Mouse (Mus musculus) G1E (cell line): ENCODE measurements around the gene Mad1l1. TPM values are rescaled to one million over a fixed set of nuclear protein-coding genes. Genes with fewer than 3 reads are reported as not detected.

Experiments
- ATAC-seq: 2 replicates; pipeline ENCODE4 v1.8.0; 2016; ENCODE audit warnings: mild to moderate bottlenecking; ENCODE audit not compliant: insufficient number of reproducible peaks, poor library complexity, low FRiP score, severe bottlenecking; ENCODE audit errors: extremely low read depth
- DNase-seq: peaks from one replicate; pipeline ENCODE4 v3.0.0; 2012; ENCODE audit warnings: low spot score
- H3K27me3 ChIP-seq: 2 replicates; pipeline ENCODE4 v1.6.1; 2012; ENCODE audit warnings: mild to moderate bottlenecking, low read length, inconsistent platforms; ENCODE audit not compliant: insufficient read depth
- H3K36me3 ChIP-seq: replicated peaks from 2 replicates; pipeline ENCODE3; 2012; ENCODE audit warnings: mild to moderate bottlenecking, inconsistent platforms
- H3K4me1 ChIP-seq: 2 replicates; pipeline ENCODE4 v1.6.1; 2012; ENCODE audit warnings: low read depth, low read length, inconsistent platforms, mixed read lengths; ENCODE audit not compliant: insufficient read depth
- H3K4me3 ChIP-seq: 2 replicates; pipeline ENCODE4 v1.5.1; 2012; ENCODE audit warnings: low read depth, mild to moderate bottlenecking, inconsistent platforms, low read length, moderate library complexity, mixed read lengths
- H3K9me3 ChIP-seq: replicated peaks from 2 replicates; pipeline ENCODE4 v1.6.1; 2012; ENCODE audit warnings: inconsistent platforms
- CTCF ChIP-seq: IDR thresholded peaks from 2 replicates; pipeline ENCODE4 v1.5.1; 2012; ENCODE audit warnings: low read depth, low read length, inconsistent platforms, mixed read lengths
- GATA1 ChIP-seq: IDR thresholded peaks from 2 replicates; pipeline ENCODE4 v1.6.1; 2012; ENCODE audit warnings: borderline replicate concordance, low read length, inconsistent platforms, mixed read lengths
- GATA2 ChIP-seq: IDR thresholded peaks from 2 replicates; pipeline ENCODE4 v1.6.1; 2012; ENCODE audit warnings: low read depth, low read length, inconsistent platforms, borderline replicate concordance
- POLR2AphosphoS5 ChIP-seq: IDR thresholded peaks from 2 replicates; pipeline ENCODE4 v1.6.1; 2012; ENCODE audit warnings: low read depth, low read length, inconsistent platforms; ENCODE audit not compliant: insufficient replicate concordance
- TAL1 ChIP-seq: conservative IDR thresholded peaks from 2 replicates; pipeline ENCODE4 v1.6.1; 2012; ENCODE audit warnings: low read depth, low read length, inconsistent platforms, mixed read lengths
- polyA plus RNA-seq: library from polyadenylated mRNA; stranded (reverse); fragments of >175 nt; gene quantifications from 2 replicates; pipeline ENCODE4 v1.2.3, GENCODE M21; 2012
- total RNA-seq, 2 experiments: library from RNA; stranded (forward) in 1 of 2; stranded (reverse) in 1 of 2; fragments of 200-1000 nt in 1 of 2; fragments of >200 nt in 1 of 2; fragmentation: Nextera tagmentation in 1 of 2; gene quantifications; 2 replicates each; pipeline ENCODE4 v1.2.3; 2014 to 2017

Mad1l1 gene
- total and polyA plus RNA-seq, 3 experiments: 28.0 to 45.9 (median 28.9) TPM

GRCm38 (mm10) chr5:140201109-140201508 is 120.2 kb downstream of the Mad1l1 start:
- H3K27me3 ChIP-seq: no peaks in the 10 kb centered on the region
- TF ChIP-seq POLR2AphosphoS5 (no peak), GATA1 (no peak), CTCF (no peak), TAL1 (no peak), GATA2 (no peak)
- H3K4me1 ChIP-seq: no peaks in the 10 kb centered on the region
- H3K36me3 ChIP-seq: peaks cover 85% of the 10 kb centered on the region
- no peaks in the 10 kb centered on the region for H3K9me3 ChIP-seq
- no peak overlapping the region for H3K4me3 ChIP-seq
- ATAC-seq (no peak), DNase-seq (no peak)

GRCm38 (mm10) chr5:140197705-140198104 is 123.6 kb downstream of the Mad1l1 start:
- no peak for DNase-seq
- Histone ChIP-seq H3K9me3 (no peaks in the 10 kb centered on the region), H3K36me3 (peaks cover 89% of the 10 kb centered on the region), H3K27me3 (no peaks in the 10 kb centered on the region), H3K4me1 (no peaks in the 10 kb centered on the region), H3K4me3 (no peak overlapping the region)
- no peak for ATAC-seq
- TF ChIP-seq TAL1 (no peak), CTCF (peak; percentile 57; the same call in 1 of the 2 replicates)

GRCm38 (mm10) chr5:140196446-140196845 is 124.9 kb downstream of the Mad1l1 start:
- DNase-seq (no peak), ATAC-seq (no peak)
- Histone ChIP-seq H3K4me1 (no peaks in the 10 kb centered on the region), H3K27me3 (no peaks in the 10 kb centered on the region), H3K9me3 (no peaks in the 10 kb centered on the region), H3K4me3 (no peak overlapping the region), H3K36me3 (peaks cover 89% of the 10 kb centered on the region)
- no peak for TF ChIP-seq CTCF
- no peak for TF ChIP-seq TAL1
- TF ChIP-seq POLR2AphosphoS5: no peak
- no peak for TF ChIP-seq GATA1
- no peak for TF ChIP-seq GATA2

GRCm38 (mm10) chr5:140194173-140194572 is 127.2 kb downstream of the Mad1l1 start:
- TF ChIP-seq GATA1: no peak
- TF ChIP-seq TAL1: no peak
- no peak for TF ChIP-seq CTCF
- TF ChIP-seq POLR2AphosphoS5: no peak
- TF ChIP-seq GATA2: no peak
- DNase-seq (no peak), ATAC-seq (no peak)
- Histone ChIP-seq H3K27me3 (no peaks in the 10 kb centered on the region), H3K4me3 (no peak overlapping the region), H3K9me3 (no peaks in the 10 kb centered on the region), H3K36me3 (peaks cover 89% of the 10 kb centered on the region), H3K4me1 (no peaks in the 10 kb centered on the region)

GRCm38 (mm10) chr5:140191539-140191938 is 129.8 kb downstream of the Mad1l1 start:
- TF ChIP-seq GATA1 (no peak), GATA2 (no peak)
- no peaks in the 10 kb centered on the region for H3K9me3 ChIP-seq
- no peaks in the 10 kb centered on the region for H3K4me1 ChIP-seq
- DNase-seq (no peak), ATAC-seq (no peak)
- H3K27me3 ChIP-seq: no peaks in the 10 kb centered on the region
- H3K36me3 ChIP-seq: peaks cover 87% of the 10 kb centered on the region
- H3K4me3 ChIP-seq: no peak overlapping the region

- peaks cover 86% of the 10 kb centered on the region for H3K36me3 ChIP-seq
- no peaks in the 10 kb centered on the region for H3K27me3 ChIP-seq
Observed at GRCm38 (mm10) chr5:140186351-140186750, 135.0 kb downstream of the Mad1l1 start.

GRCm38 (mm10) chr5:140185757-140186156 is 135.6 kb downstream of the Mad1l1 start:
- Histone ChIP-seq H3K27me3 (no peaks in the 10 kb centered on the region), H3K4me3 (no peak overlapping the region), H3K9me3 (no peaks in the 10 kb centered on the region), H3K4me1 (peaks cover 4% of the 10 kb centered on the region), H3K36me3 (peaks cover 86% of the 10 kb centered on the region)
- ATAC-seq (no peak), DNase-seq (no peak)
- no peak for TF ChIP-seq GATA2
- TF ChIP-seq CTCF: no peak
- no peak for TF ChIP-seq TAL1
- no peak for TF ChIP-seq POLR2AphosphoS5
- TF ChIP-seq GATA1: no peak

More at GRCm38 (mm10) chr5:140186351-140186750, 135.0 kb downstream of the Mad1l1 start:
- DNase-seq (no peak), ATAC-seq (no peak)
- Histone ChIP-seq H3K4me3 (no peak overlapping the region), H3K4me1 (peaks cover 4% of the 10 kb centered on the region), H3K9me3 (no peaks in the 10 kb centered on the region)
- TF ChIP-seq POLR2AphosphoS5 (no peak), GATA2 (no peak), GATA1 (no peak), CTCF (no peak), TAL1 (no peak)
